Comparison of ENCODE assay signal across 8 mouse cellular contexts in the genomic region with DNA sequence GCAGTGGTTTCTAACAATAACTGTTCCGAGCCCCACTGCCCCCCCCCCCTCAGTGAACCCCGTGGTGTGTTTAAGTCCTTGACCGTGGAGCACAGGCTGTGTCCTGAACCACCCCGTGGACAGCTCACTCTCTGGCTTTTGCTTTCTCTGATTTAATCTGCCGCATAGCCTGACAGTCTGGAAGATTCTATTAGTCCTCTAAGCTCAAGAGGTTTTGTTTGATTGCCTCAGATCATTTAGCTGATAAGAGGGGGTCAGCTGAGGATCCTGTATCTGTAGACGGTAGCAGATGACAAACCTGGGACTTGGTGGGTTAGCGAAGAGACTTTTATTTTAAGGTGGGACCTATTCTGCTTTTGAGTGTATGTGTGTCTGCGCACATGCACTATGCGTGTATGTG. TPM values are rescaled to one million over a fixed set of nuclear protein-coding genes. Genes with fewer than 3 reads are reported as not detected.
DNase-seq lines count a peak whose midpoint lies in the region; ATAC-seq and TF ChIP-seq lines count a peak whose summit lies in the region.

No protein-coding gene starts in this region.

- no peak overlapping the region for H3K4me3 ChIP-seq in heart, embryonic 13.5 days
- no peak overlapping the region for H3K4me3 ChIP-seq in midbrain, embryonic 13.5 days (replicated peaks)
- H3K4me3 ChIP-seq in midbrain, postnatal 0 days (ENCODE audit: low read depth, low read length) = no peak overlapping the region

- ATAC-seq in heart, embryonic 13.5 days (ENCODE audit: extremely low read depth, insufficient number of reproducible peaks, low FRiP score, low TSS enrichment) = no peak
- peak; percentile 46; the same call in 1 of the 2 replicates for ATAC-seq in midbrain, embryonic 13.5 days
- no peak for ATAC-seq in midbrain, postnatal 0 days (ENCODE audit: low FRiP score)
- ATAC-seq in megakaryocyte-erythroid progenitor cell, adult 5-6 weeks (replicated peaks; ENCODE audit: low FRiP score, low TSS enrichment, poor library complexity, severe bottlenecking) = no peak

- H3K9ac ChIP-seq in heart, embryonic 13.5 days = 0 out of 2 replicates have a peak overlapping the region, but pooled peaks have one; percentile 24
- no peak overlapping the region for H3K9ac ChIP-seq in midbrain, embryonic 13.5 days (replicated peaks)
- no peak overlapping the region for H3K9ac ChIP-seq in midbrain, postnatal 0 days (replicated peaks; ENCODE audit: low read length, poor library complexity, severe bottlenecking)

- WGBS in heart, embryonic 13.5 days = 48% methylated on average over 9 of the region's 9 CpGs
- 53% methylated on average over 9 of the region's 9 CpGs for WGBS in midbrain, embryonic 13.5 days
- 49% methylated on average over 9 of the region's 9 CpGs for WGBS in midbrain, postnatal 0 days

- no peak overlapping the region for H3K27ac ChIP-seq in heart, embryonic 13.5 days (replicated peaks)
- H3K27ac ChIP-seq in midbrain, embryonic 13.5 days = no peak overlapping the region
- no peak overlapping the region for H3K27ac ChIP-seq in midbrain, postnatal 0 days (ENCODE audit: low read depth, low read length)

- H3K4me2 ChIP-seq in heart, embryonic 13.5 days = no peak overlapping the region
- H3K4me2 ChIP-seq in midbrain, embryonic 13.5 days (replicated peaks) = no peak overlapping the region
- no peak overlapping the region for H3K4me2 ChIP-seq in midbrain, postnatal 0 days (ENCODE audit: low read depth, low read length, poor library complexity, severe bottlenecking)

- H3K4me1 ChIP-seq in heart, embryonic 13.5 days = peaks cover 25% of the 10 kb centered on the region
- peaks cover 35% of the 10 kb centered on the region for H3K4me1 ChIP-seq in midbrain, embryonic 13.5 days (replicated peaks)
- peaks cover 7% of the 10 kb centered on the region; the same call in 1 of the 2 replicates for H3K4me1 ChIP-seq in midbrain, postnatal 0 days (ENCODE audit: insufficient read depth, low read length)

- H3K36me3 ChIP-seq in heart, embryonic 13.5 days = no peaks in the 10 kb centered on the region
- no peaks in the 10 kb centered on the region for H3K36me3 ChIP-seq in midbrain, embryonic 13.5 days
- no peaks in the 10 kb centered on the region for H3K36me3 ChIP-seq in midbrain, postnatal 0 days (ENCODE audit: insufficient read depth, low read length)

- H3K9me3 ChIP-seq in heart, embryonic 13.5 days = no peaks in the 10 kb centered on the region
- no peaks in the 10 kb centered on the region for H3K9me3 ChIP-seq in midbrain, embryonic 13.5 days
- no peaks in the 10 kb centered on the region for H3K9me3 ChIP-seq in midbrain, postnatal 0 days (ENCODE audit: low read length)

- H3K27me3 ChIP-seq in heart, embryonic 13.5 days (replicated peaks) = peaks cover 30% of the 10 kb centered on the region; the same call in 1 of the 2 replicates
- H3K27me3 ChIP-seq in midbrain, embryonic 13.5 days = no peaks in the 10 kb centered on the region; the same call in 1 of the 2 replicates
- H3K27me3 ChIP-seq in midbrain, postnatal 0 days (ENCODE audit: insufficient read depth, low read length) = no peaks in the 10 kb centered on the region

- no peak for TF ChIP-seq CTCF in midbrain, postnatal 0 days (IDR thresholded peaks at IDR 0.05)

- no peak for DNase-seq in heart, postnatal 4 days
- no peak for DNase-seq in midbrain, postnatal 0 days (ENCODE audit: low spot score)
- peak; percentile 45 for DNase-seq in CD4-positive helper T cell, adult 2 months (ENCODE audit: low read depth, low spot score)
- peak; percentile 52 for DNase-seq in induced T-regulatory cell, adult 2 months (ENCODE audit: low read depth)
- DNase-seq in cerebellum, adult 18-20 months = no peak

RNA-seq across cellular contexts. Expression of a gene that starts 59.3 kb away (rescaled TPM):
- 0.19 and 0.20 TPM in 2 replicates for polyA plus RNA-seq in heart, embryonic 13.5 days (2015; fragmentation: Nextera tagmentation; extraction: Ambion mirVana)
- total RNA-seq in heart, postnatal 4 days (2021) = 1 to 10 TPM; 1.5 to 2.7 TPM
- 4.4 TPM in 2 replicates for polyA plus RNA-seq in midbrain, embryonic 13.5 days (2015; fragmentation: Nextera tagmentation; extraction: Ambion mirVana)
- 12.0 and 21.6 TPM in 2 replicates for total RNA-seq in midbrain, postnatal 0 days (2014; rRNA removed)
- polyA plus RNA-seq in midbrain, postnatal 0 days (2015; fragmentation: Nextera tagmentation; extraction: Ambion mirVana) = 6.0 and 7.1 TPM in 2 replicates
- 1.6 and 3.9 TPM in 2 replicates for total RNA-seq in megakaryocyte-erythroid progenitor cell, adult 5-6 weeks (2014; fragmentation: Nextera tagmentation)
- 4.8 and 12.9 TPM in 2 replicates for total RNA-seq in megakaryocyte-erythroid progenitor cell, adult 5-6 weeks (2017)

Comparison
In these comparisons a context has a peak if more than half of its experiments do, and no peak if none do; other contexts are left out.
1. DNase-seq: peak in CD4-positive helper T cell, adult 2 months (single experiment) and induced T-regulatory cell, adult 2 months (single experiment); none in heart, postnatal 4 days (single experiment), midbrain, postnatal 0 days (single experiment) and cerebellum, adult 18-20 months (0 of 2).